Mouse (Mus musculus): Measurements from ENCODE around the gene Zbtb43. TPM values are rescaled to one million over a fixed set of nuclear protein-coding genes. Genes with fewer than 3 reads are reported as not detected.

The Zbtb43 gene
- polyA plus RNA-seq, 1 experiment from 2014 or later: 19.0 TPM

GRCm38 (mm10) chr2:33477961-33478755 lies 9.8 kb upstream of the Zbtb43 start:
- H3K9ac ChIP-seq: no peak overlapping the region
- H3K27me3 ChIP-seq: no peaks in the 10 kb centered on the region
- peaks cover 8% of the 10 kb centered on the region; the same call in 1 of the 2 replicates for H3K4me1 ChIP-seq
- no peak overlapping the region for H3K4me2 ChIP-seq (replicated peaks)
- H3K9me3 ChIP-seq (replicated peaks): no peaks in the 10 kb centered on the region
- H3K36me3 ChIP-seq: no peaks in the 10 kb centered on the region
- no peak for ATAC-seq (ENCODE audit: insufficient number of reproducible peaks, low FRiP score, low TSS enrichment, low read depth)
- WGBS: 86% methylated on average over 10 of the region's 10 CpGs
- H3K27ac ChIP-seq (replicated peaks): no peak overlapping the region
- no peak overlapping the region for H3K4me3 ChIP-seq (replicated peaks)

- Histone ChIP-seq H3K27ac (replicated peaks) (no peak overlapping the region), H3K9ac (no peak overlapping the region)
- ATAC-seq (ENCODE audit: insufficient number of reproducible peaks, low FRiP score, low TSS enrichment, low read depth): no peak
These were observed 7.6 kb upstream of the Zbtb43 start for GRCm38 (mm10) chr2:33475961-33476360.

GRCm38 (mm10) chr2:33467546-33468465 lies 553 bp downstream of the Zbtb43 start:
- Histone ChIP-seq H3K4me1 (peaks cover 29% of the 10 kb centered on the region), H3K27me3 (no peaks in the 10 kb centered on the region), H3K27ac (replicated peaks) (peak overlapping the region; percentile 58; the same call in 1 of the 2 replicates), H3K9ac (peak overlapping the region; percentile 87), H3K36me3 (peaks cover 3% of the 10 kb centered on the region; the same call in 1 of the 2 replicates), H3K4me3 (replicated peaks) (peak overlapping the region; percentile 98), H3K9me3 (replicated peaks) (no peaks in the 10 kb centered on the region), H3K4me2 (replicated peaks) (peak overlapping the region; percentile 76)
- WGBS: 5% methylated on average over 57 of the region's 57 CpGs
- peak; percentile 16 for ATAC-seq (ENCODE audit: insufficient number of reproducible peaks, low FRiP score, low TSS enrichment, low read depth)

More at GRCm38 (mm10) chr2:33475961-33476360, 7.6 kb upstream of the Zbtb43 start:
- H3K4me1 ChIP-seq: peaks cover 8% of the 10 kb centered on the region; the same call in 1 of the 2 replicates
- no peaks in the 10 kb centered on the region for H3K36me3 ChIP-seq
- no peak overlapping the region for H3K4me3 ChIP-seq (replicated peaks)
- no peak overlapping the region for H3K4me2 ChIP-seq (replicated peaks)
- no peaks in the 10 kb centered on the region for H3K9me3 ChIP-seq (replicated peaks)
- H3K27me3 ChIP-seq: no peaks in the 10 kb centered on the region

GRCm38 (mm10) chr2:33465966-33466365 lies 2.4 kb downstream of the Zbtb43 start:
- H3K9me3 ChIP-seq (replicated peaks): no peaks in the 10 kb centered on the region
- H3K4me1 ChIP-seq: peaks cover 29% of the 10 kb centered on the region
- no peaks in the 10 kb centered on the region for H3K27me3 ChIP-seq
- H3K36me3 ChIP-seq: peaks cover 20% of the 10 kb centered on the region
- 64% methylated on average over 4 of the region's 4 CpGs for whole genome bisulfite sequencing
- no peak overlapping the region for H3K4me2 ChIP-seq (replicated peaks)
- H3K27ac ChIP-seq (replicated peaks): no peak overlapping the region
- no peak overlapping the region for H3K9ac ChIP-seq
- no peak overlapping the region for H3K4me3 ChIP-seq (replicated peaks)
- no peak for ATAC-seq (ENCODE audit: insufficient number of reproducible peaks, low FRiP score, low TSS enrichment, low read depth)

- 68% methylated on average over 5 of the region's 5 CpGs for WGBS
- Histone ChIP-seq H3K4me2 (replicated peaks) (no peak overlapping the region), H3K4me1 (peaks cover 29% of the 10 kb centered on the region), H3K4me3 (replicated peaks) (no peak overlapping the region), H3K9ac (no peak overlapping the region), H3K9me3 (replicated peaks) (no peaks in the 10 kb centered on the region), H3K36me3 (peaks cover 25% of the 10 kb centered on the region), H3K27ac (replicated peaks) (no peak overlapping the region), H3K27me3 (no peaks in the 10 kb centered on the region)
- no peak for ATAC-seq (ENCODE audit: insufficient number of reproducible peaks, low FRiP score, low TSS enrichment, low read depth)
These were observed 3.1 kb downstream of the Zbtb43 start for GRCm38 (mm10) chr2:33465215-33465614.

GRCm38 (mm10) chr2:33462066-33462465 lies 6.3 kb downstream of the Zbtb43 start:
- Histone ChIP-seq H3K4me1 (peaks cover 21% of the 10 kb centered on the region), H3K27ac (replicated peaks) (no peak overlapping the region), H3K4me2 (replicated peaks) (no peak overlapping the region), H3K27me3 (no peaks in the 10 kb centered on the region), H3K36me3 (peaks cover 37% of the 10 kb centered on the region), H3K9ac (no peak overlapping the region), H3K4me3 (replicated peaks) (no peak overlapping the region), H3K9me3 (replicated peaks) (no peaks in the 10 kb centered on the region)
- WGBS: 89% methylated on average over 7 of the region's 7 CpGs
- no peak for ATAC-seq (ENCODE audit: insufficient number of reproducible peaks, low FRiP score, low TSS enrichment, low read depth)

GRCm38 (mm10) chr2:33461066-33461465 lies 7.3 kb downstream of the Zbtb43 start:
- H3K4me3 ChIP-seq (replicated peaks): no peak overlapping the region
- H3K4me1 ChIP-seq: peaks cover 12% of the 10 kb centered on the region; the same call in 1 of the 2 replicates
- no peaks in the 10 kb centered on the region for H3K9me3 ChIP-seq (replicated peaks)
- peaks cover 42% of the 10 kb centered on the region for H3K36me3 ChIP-seq
- H3K4me2 ChIP-seq (replicated peaks): no peak overlapping the region
- H3K27me3 ChIP-seq: no peaks in the 10 kb centered on the region
- no peak overlapping the region for H3K27ac ChIP-seq (replicated peaks)
- ATAC-seq (ENCODE audit: insufficient number of reproducible peaks, low FRiP score, low TSS enrichment, low read depth): no peak
- WGBS: 92% methylated on average over 1 of the region's 1 CpGs
- no peak overlapping the region for H3K9ac ChIP-seq

- no peak overlapping the region for H3K4me2 ChIP-seq (replicated peaks)
- 61% methylated on average over 4 of the region's 4 CpGs for WGBS
- no peak overlapping the region for H3K4me3 ChIP-seq (replicated peaks)
- H3K9ac ChIP-seq: no peak overlapping the region
- no peaks in the 10 kb centered on the region for H3K27me3 ChIP-seq
- peaks cover 53% of the 10 kb centered on the region for H3K36me3 ChIP-seq
- ATAC-seq (ENCODE audit: insufficient number of reproducible peaks, low FRiP score, low TSS enrichment, low read depth): no peak
- no peak overlapping the region for H3K27ac ChIP-seq (replicated peaks)
- no peaks in the 10 kb centered on the region for H3K9me3 ChIP-seq (replicated peaks)
- no peaks in the 10 kb centered on the region for H3K4me1 ChIP-seq
These were observed 8.7 kb downstream of the Zbtb43 start for GRCm38 (mm10) chr2:33459660-33460059.

GRCm38 (mm10) chr2:33456696-33457095 lies 11.7 kb downstream of the Zbtb43 start:
- Histone ChIP-seq H3K4me1 (peaks cover 8% of the 10 kb centered on the region), H3K4me3 (replicated peaks) (no peak overlapping the region), H3K27me3 (no peaks in the 10 kb centered on the region), H3K36me3 (peaks cover 68% of the 10 kb centered on the region), H3K9me3 (replicated peaks) (no peaks in the 10 kb centered on the region), H3K9ac (no peak overlapping the region), H3K4me2 (replicated peaks) (no peak overlapping the region), H3K27ac (replicated peaks) (no peak overlapping the region)
- WGBS: 79% methylated on average over 3 of the region's 3 CpGs
- no peak for ATAC-seq (ENCODE audit: insufficient number of reproducible peaks, low FRiP score, low TSS enrichment, low read depth)

- H3K36me3 ChIP-seq: peaks cover 68% of the 10 kb centered on the region
- H3K27ac ChIP-seq (replicated peaks): no peak overlapping the region
- H3K9ac ChIP-seq: no peak overlapping the region
- no peaks in the 10 kb centered on the region for H3K9me3 ChIP-seq (replicated peaks)
- ATAC-seq (ENCODE audit: insufficient number of reproducible peaks, low FRiP score, low TSS enrichment, low read depth): no peak
- 91% methylated on average over 5 of the region's 5 CpGs for WGBS
- no peak overlapping the region for H3K4me2 ChIP-seq (replicated peaks)
- peaks cover 9% of the 10 kb centered on the region for H3K4me1 ChIP-seq
- no peaks in the 10 kb centered on the region for H3K27me3 ChIP-seq
- H3K4me3 ChIP-seq (replicated peaks): no peak overlapping the region
These were observed 12.1 kb downstream of the Zbtb43 start for GRCm38 (mm10) chr2:33456242-33456641.

- no peak for ATAC-seq (ENCODE audit: insufficient number of reproducible peaks, low FRiP score, low TSS enrichment, low read depth)
These were observed 13.0 kb downstream of the Zbtb43 start for GRCm38 (mm10) chr2:33455350-33455749.

More at GRCm38 (mm10) chr2:33455350-33455749, 13.0 kb downstream of the Zbtb43 start:
- Histone ChIP-seq H3K9me3 (replicated peaks) (no peaks in the 10 kb centered on the region), H3K4me3 (replicated peaks) (no peak overlapping the region), H3K9ac (no peak overlapping the region), H3K4me1 (peaks cover 14% of the 10 kb centered on the region), H3K27me3 (no peaks in the 10 kb centered on the region), H3K27ac (replicated peaks) (no peak overlapping the region), H3K4me2 (replicated peaks) (no peak overlapping the region), H3K36me3 (peaks cover 70% of the 10 kb centered on the region)
- 78% methylated on average over 3 of the region's 3 CpGs for WGBS

Measured in embryonic facial prominence, embryonic 15.5 days (tissue).